ENCODE assay signal across 20 mouse cellular contexts in the genomic region with DNA sequence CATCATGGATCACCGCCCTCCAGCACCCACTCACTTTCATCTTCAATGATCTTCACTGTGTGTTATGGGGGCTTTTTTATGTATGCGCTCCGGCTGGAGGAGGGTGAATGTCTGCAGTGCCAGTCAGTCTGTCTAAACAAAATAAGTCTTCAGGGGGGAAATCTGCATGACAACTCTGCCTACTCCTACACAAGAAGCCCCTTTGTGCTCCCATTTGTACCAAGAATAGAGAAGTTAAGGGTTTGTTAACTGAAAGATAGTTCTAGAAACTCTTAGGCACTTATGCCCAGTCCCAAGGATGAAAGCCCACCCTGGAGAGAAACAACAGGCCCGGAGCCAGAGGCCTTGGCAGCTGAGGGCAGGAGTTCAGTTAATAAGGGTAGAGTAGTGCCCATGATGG. TPM values are rescaled to one million over a fixed set of nuclear protein-coding genes. Genes with fewer than 3 reads are reported as not detected.
"Had no signal": no experiment of that assay in that cellular context is flagged by ENCODE, and none has a peak within 500 bp of the region (broad histone marks: within the 10 kb centered on the region; RNA-seq: fewer than 3 reads in every experiment).

No protein-coding gene starts in this region.

- H3K4me3 ChIP-seq: midbrain, embryonic 10.5 days; midbrain, embryonic 12.5 days; myocyte; neural tube, embryonic 13.5 days; neural tube, embryonic 15.5 days had no signal

- H3K36me3 ChIP-seq: midbrain, embryonic 10.5 days had no signal

- H3K9me3 ChIP-seq: midbrain, embryonic 10.5 days; midbrain, embryonic 12.5 days; neural tube, embryonic 13.5 days; neural tube, embryonic 15.5 days had no signal

- H3K27ac ChIP-seq: midbrain, embryonic 10.5 days; midbrain, embryonic 12.5 days; neural tube, embryonic 13.5 days; neural tube, embryonic 15.5 days had no signal

- H3K9ac ChIP-seq: lung, embryonic 14.5 days; midbrain, embryonic 12.5 days; neural tube, embryonic 13.5 days; neural tube, embryonic 15.5 days had no signal

- DNase-seq: lung, adult 18-20 months; lung, embryonic 14.5 days; lung, postnatal 10 days; lung, postnatal 4 days; midbrain, embryonic 14.5 days; retina, postnatal 1 day; right cerebral cortex, adult 18-20 months; right cerebral cortex, postnatal 25 days; right cerebral cortex, postnatal 4 days; spleen, adult 18-20 months; thymus, adult 18-20 months; thymus, postnatal 25 days; thymus, postnatal 4 days had no signal

- H3K4me2 ChIP-seq: lung, embryonic 14.5 days; midbrain, embryonic 12.5 days; neural tube, embryonic 13.5 days; neural tube, embryonic 15.5 days had no signal

- ATAC-seq: midbrain, embryonic 16.5 days had no signal

RNA-seq across cellular contexts. Expression of a gene that starts 11.0 kb away (rescaled TPM):
- total RNA-seq: megakaryocyte, adult 5-6 weeks had no signal
